Mouse (Mus musculus) midbrain, embryonic 16.5 days (tissue): Measurements from ENCODE around the gene Fstl1. TPM values are rescaled to one million over a fixed set of nuclear protein-coding genes. Genes with fewer than 3 reads are reported as not detected.
A peak's percentile ranks its signal among the peaks of the same experiment; 100 is the strongest.

Source experiments
- ATAC-seq: fragments of 200-750 bp; cut with Nextera tagmentation; 2 replicates; pipeline ENCODE4 v1.8.0; 2017; ENCODE audit warnings: moderate TSS enrichment
- H3K27ac ChIP-seq: fragments of 300-500 bp; sonication (generic); 2 replicates; pipeline ENCODE4 v1.5.1; 2014; ENCODE audit warnings: mild to moderate bottlenecking, low read length, mixed read lengths
- H3K27me3 ChIP-seq: fragments of 300-500 bp; sonication (generic); 2 replicates; pipeline ENCODE4 v1.6.1; 2014; ENCODE audit warnings: low read depth, low read length, mixed read lengths; ENCODE audit not compliant: control insufficient read depth, insufficient read depth
- H3K36me3 ChIP-seq: fragments of 300-500 bp; sonication (generic); 2 replicates; pipeline ENCODE4 v1.6.1; 2014; ENCODE audit warnings: mild to moderate bottlenecking, low read length, moderate library complexity, mixed read lengths; ENCODE audit not compliant: control insufficient read depth, insufficient read depth
- H3K4me1 ChIP-seq: fragments of 300-500 bp; sonication (generic); 2 replicates; pipeline ENCODE4 v1.6.1; 2014; ENCODE audit warnings: mild to moderate bottlenecking, low read length, mixed read lengths; ENCODE audit not compliant: control insufficient read depth, insufficient read depth
- H3K4me2 ChIP-seq: fragments of 300-500 bp; sonication (generic); 2 replicates; pipeline ENCODE4 v1.6.1; 2014; ENCODE audit warnings: mild to moderate bottlenecking, low read length, mixed read lengths
- H3K4me3 ChIP-seq: fragments of 300-500 bp; sonication (generic); 2 replicates; pipeline ENCODE4 v1.5.1; 2014; ENCODE audit warnings: low read depth, mild to moderate bottlenecking, low read length, moderate library complexity, mixed read lengths
- H3K9ac ChIP-seq: fragments of 300-500 bp; sonication (generic); 2 replicates; pipeline ENCODE4 v1.6.1; 2014; ENCODE audit warnings: low read depth, low read length, mixed read lengths
- H3K9me3 ChIP-seq: fragments of 300-500 bp; sonication (generic); replicated peaks from 2 replicates; pipeline ENCODE4 v1.6.1; 2014; ENCODE audit warnings: mild to moderate bottlenecking, low read length, mixed read lengths; ENCODE audit not compliant: control insufficient read depth, poor library complexity, severe bottlenecking
- WGBS: fragments of 180-500 bp; shearing (Covaris S2); extraction: QIAGEN DNeasy Blood & Tissue Kit; methylation state at CpG from one replicate; pipeline ENCODE4 v1.1.7; 2014; 5-methylcytosine and 5-hydroxymethylcytosine counted together
- polyA plus RNA-seq: library from polyadenylated mRNA; unstranded; fragments of >200 nt; fragmentation: Nextera tagmentation; extraction: Ambion mirVana; gene quantifications from 2 replicates; pipeline ENCODE4 v1.2.1, GENCODE M21; 2015

Fstl1 gene
- polyA plus RNA-seq, 1 experiment from 2014 or later: 69.2 TPM

DNA sequence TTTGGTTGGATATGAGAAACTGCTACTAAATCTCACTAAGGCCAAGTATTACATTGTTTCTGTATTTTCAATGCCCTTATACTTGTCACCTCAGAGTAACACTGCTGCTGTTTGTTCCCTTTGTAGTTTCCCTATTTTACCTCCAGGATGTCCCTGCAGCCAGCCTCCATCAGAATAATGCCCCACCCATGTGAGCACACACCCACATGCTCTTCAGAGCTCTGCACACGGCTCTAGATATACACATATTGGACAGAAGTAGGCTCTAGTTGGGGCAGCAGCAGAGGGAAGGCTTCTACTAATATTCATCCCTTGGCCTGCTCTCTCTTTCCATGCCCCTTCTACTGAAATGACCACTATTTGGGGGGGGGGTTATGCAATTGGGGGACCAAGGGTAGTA is 3.7 kb downstream of the Fstl1 start:
- no peak for ATAC-seq
- 41% methylated on average over 1 of the region's 1 CpGs for whole genome bisulfite sequencing
- Histone ChIP-seq H3K9me3 (no peaks in the 10 kb centered on the region), H3K4me1 (peaks cover 11% of the 10 kb centered on the region), H3K9ac (no peak overlapping the region), H3K27ac (no peak overlapping the region), H3K4me2 (no peak overlapping the region), H3K36me3 (no peaks in the 10 kb centered on the region), H3K4me3 (no peak overlapping the region), H3K27me3 (no peaks in the 10 kb centered on the region)

DNA sequence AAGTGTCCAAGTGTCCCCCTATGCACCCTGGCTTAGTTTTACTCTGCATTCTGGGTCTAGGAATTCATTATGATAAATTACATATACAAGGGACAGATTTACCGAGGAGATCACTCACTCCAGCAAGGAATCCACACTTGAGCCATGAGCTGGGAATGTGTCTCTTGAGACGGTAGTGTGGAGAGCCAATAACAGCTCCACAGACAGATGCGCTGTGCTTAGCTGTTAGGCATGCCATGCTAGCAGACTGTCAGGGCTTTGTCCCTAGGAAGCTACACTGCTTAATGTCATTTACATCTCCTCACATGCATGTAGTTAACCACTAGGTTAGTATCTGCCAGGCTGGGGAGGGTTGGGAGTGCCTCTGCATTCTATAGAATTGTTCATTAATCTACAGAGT is 4.2 kb downstream of the Fstl1 start:
- no peak overlapping the region for H3K27ac ChIP-seq
- H3K9ac ChIP-seq: no peak overlapping the region
- no peaks in the 10 kb centered on the region for H3K9me3 ChIP-seq
- peaks cover 11% of the 10 kb centered on the region for H3K4me1 ChIP-seq
- no peaks in the 10 kb centered on the region for H3K27me3 ChIP-seq
- H3K4me3 ChIP-seq: no peak overlapping the region
- H3K4me2 ChIP-seq: no peak overlapping the region
- 53% methylated on average over 3 of the region's 3 CpGs for WGBS
- no peak for ATAC-seq
- H3K36me3 ChIP-seq: no peaks in the 10 kb centered on the region

DNA sequence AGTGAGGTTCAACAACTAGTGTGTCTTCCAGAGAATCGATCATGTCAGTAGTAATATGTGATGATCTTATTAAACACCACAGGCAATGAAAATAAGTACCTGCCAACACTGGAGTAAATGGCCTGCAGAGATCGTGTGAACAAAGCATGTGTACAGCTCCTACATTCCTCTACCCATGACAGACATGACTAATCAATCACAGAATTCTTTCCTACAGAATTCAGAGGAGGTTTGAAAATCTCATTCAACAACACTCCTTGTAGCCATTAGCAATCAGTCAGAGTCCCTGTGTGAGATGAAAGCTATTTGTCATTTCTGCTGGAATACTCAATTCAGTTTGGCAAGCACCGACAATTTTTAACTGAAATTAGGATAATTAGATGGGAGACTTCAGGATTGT is 7.9 kb downstream of the Fstl1 start:
- Histone ChIP-seq H3K4me3 (no peak overlapping the region), H3K4me1 (peaks cover 16% of the 10 kb centered on the region), H3K4me2 (no peak overlapping the region), H3K27me3 (no peaks in the 10 kb centered on the region), H3K36me3 (no peaks in the 10 kb centered on the region), H3K27ac (no peak overlapping the region), H3K9me3 (no peaks in the 10 kb centered on the region), H3K9ac (no peak overlapping the region)
- WGBS: 79% methylated on average over 3 of the region's 3 CpGs
- no peak for ATAC-seq

DNA sequence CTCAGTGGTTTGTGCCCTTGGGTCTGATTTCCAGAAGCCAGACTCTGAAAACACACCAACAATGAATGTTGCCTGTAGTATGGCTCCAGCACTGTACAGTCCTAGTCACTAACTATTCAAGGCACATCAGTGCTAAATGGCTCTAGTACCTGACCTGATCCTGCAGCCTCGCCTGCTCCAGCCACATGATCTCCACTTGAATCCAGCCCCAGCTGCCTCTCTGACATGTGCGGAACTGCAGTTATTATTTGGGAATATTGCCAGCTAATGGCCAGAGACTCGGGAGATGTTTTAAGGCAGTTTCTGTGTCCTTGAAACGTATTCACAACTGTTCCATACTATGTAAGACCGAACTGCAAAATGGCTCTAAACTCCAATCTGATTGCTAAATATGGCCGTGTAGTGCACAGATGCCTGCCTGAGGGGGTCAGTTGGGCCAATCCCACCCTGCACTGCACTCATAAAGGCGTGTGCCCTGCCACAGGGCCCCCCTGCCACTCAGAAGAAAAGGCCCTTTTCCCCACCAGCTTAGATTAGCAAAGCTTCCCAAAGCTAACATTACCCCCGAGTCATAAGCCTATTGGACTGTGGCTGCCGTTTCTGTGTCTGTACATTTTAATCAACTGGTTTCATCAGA is 11.0 kb downstream of the Fstl1 start:
- Histone ChIP-seq H3K4me2 (peak overlapping the region; percentile 26), H3K27ac (peak overlapping the region; percentile 74), H3K4me3 (no peak overlapping the region), H3K9ac (0 out of 2 replicates have a peak overlapping the region, but pooled peaks have one; percentile 33), H3K27me3 (no peaks in the 10 kb centered on the region), H3K36me3 (no peaks in the 10 kb centered on the region), H3K9me3 (no peaks in the 10 kb centered on the region), H3K4me1 (peaks cover 16% of the 10 kb centered on the region)
- WGBS: 19% methylated on average over 9 of the region's 9 CpGs
- peak; percentile 61 for ATAC-seq

DNA sequence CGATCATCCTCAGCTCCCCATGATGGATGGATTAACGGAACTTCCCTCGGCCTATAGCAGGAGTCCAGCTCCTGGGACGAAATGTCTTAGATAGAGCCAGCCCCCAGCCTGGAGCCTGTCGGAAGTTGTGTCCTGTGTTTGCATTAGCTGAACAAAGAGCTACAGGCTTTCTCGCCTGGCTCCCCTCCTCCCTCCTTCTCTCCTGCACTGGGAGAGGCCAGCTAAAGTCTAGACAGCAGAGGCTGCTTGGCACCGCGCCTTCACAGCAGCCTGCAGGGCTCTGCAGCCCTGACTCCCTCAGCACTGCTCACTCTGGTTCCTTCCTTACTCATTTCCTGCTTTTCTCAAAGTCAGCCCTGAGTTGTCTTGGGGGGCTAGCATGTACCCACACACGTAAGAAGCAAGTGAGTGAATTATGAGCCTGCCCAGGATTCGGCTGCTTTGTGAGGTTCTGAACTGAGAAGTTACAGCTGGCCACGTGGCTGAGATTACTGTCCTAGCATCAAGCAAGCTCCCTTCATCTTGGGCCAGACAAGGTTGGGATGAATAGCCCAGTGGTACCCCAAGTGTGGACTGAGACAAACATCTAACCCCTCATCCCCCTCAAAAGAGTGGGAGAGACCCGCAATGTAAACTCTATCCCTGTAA is 11.8 kb downstream of the Fstl1 start:
- ATAC-seq: peak; percentile 89
- Histone ChIP-seq H3K27ac (peak overlapping the region; percentile 74), H3K4me2 (peak overlapping the region; percentile 26), H3K36me3 (no peaks in the 10 kb centered on the region), H3K4me1 (peaks cover 16% of the 10 kb centered on the region), H3K9ac (peak overlapping the region; percentile 17), H3K27me3 (no peaks in the 10 kb centered on the region), H3K4me3 (no peak overlapping the region), H3K9me3 (no peaks in the 10 kb centered on the region)
- WGBS: 13% methylated on average over 12 of the region's 12 CpGs

DNA sequence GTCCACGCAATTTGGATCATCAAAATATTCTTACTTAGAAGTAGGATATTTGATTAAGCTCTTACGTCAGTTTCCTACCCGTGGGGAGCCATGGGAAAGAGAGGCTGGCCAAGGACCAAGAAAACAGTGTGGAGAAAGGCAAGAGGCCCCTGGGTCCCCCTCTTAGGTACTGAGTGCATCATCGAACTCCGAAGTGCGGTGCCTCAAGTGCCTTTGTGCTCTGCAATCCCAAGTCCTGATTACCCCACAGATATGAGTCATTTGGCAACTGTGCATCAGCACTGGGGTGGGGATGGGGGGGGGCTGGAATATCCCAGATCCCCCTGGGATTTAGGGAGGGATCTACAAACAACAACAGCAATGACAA is 12.3 kb downstream of the Fstl1 start:
- Histone ChIP-seq H3K4me2 (no peak overlapping the region), H3K27ac (peak overlapping the region; percentile 74), H3K9ac (no peak overlapping the region), H3K27me3 (no peaks in the 10 kb centered on the region), H3K9me3 (no peaks in the 10 kb centered on the region), H3K36me3 (no peaks in the 10 kb centered on the region), H3K4me3 (no peak overlapping the region), H3K4me1 (peaks cover 16% of the 10 kb centered on the region)
- no peak for ATAC-seq
- WGBS: 57% methylated on average over 6 of the region's 6 CpGs

DNA sequence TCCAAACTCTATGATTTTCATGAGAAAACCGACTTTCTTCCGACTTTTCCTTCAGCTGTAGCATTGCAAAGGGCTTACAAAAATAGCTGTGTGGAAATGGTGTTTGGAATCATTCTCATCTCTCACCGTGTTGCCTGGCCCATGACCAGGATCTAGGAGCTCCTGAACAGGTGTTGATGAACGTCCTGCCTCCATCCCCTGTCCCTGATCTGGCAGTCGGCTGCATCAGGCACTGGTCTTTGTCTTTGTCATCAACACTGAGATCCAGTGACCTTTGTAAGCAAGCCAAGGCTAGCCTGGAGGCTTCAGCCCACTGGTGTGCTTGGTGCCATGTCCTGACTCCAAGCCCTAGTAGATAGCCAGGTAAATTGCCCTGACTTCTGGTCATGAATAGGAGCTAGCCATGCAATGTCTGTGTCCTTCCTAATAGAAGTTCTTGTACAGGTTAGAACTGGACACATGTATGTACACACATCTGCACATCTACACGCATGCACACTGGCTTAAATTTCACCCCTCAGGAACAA is 12.8 kb downstream of the Fstl1 start:
- Histone ChIP-seq H3K27ac (no peak overlapping the region), H3K36me3 (no peaks in the 10 kb centered on the region), H3K9ac (no peak overlapping the region), H3K4me3 (no peak overlapping the region), H3K27me3 (no peaks in the 10 kb centered on the region), H3K4me1 (peaks cover 16% of the 10 kb centered on the region), H3K9me3 (no peaks in the 10 kb centered on the region), H3K4me2 (no peak overlapping the region)
- WGBS: 80% methylated on average over 6 of the region's 6 CpGs
- no peak for ATAC-seq

DNA sequence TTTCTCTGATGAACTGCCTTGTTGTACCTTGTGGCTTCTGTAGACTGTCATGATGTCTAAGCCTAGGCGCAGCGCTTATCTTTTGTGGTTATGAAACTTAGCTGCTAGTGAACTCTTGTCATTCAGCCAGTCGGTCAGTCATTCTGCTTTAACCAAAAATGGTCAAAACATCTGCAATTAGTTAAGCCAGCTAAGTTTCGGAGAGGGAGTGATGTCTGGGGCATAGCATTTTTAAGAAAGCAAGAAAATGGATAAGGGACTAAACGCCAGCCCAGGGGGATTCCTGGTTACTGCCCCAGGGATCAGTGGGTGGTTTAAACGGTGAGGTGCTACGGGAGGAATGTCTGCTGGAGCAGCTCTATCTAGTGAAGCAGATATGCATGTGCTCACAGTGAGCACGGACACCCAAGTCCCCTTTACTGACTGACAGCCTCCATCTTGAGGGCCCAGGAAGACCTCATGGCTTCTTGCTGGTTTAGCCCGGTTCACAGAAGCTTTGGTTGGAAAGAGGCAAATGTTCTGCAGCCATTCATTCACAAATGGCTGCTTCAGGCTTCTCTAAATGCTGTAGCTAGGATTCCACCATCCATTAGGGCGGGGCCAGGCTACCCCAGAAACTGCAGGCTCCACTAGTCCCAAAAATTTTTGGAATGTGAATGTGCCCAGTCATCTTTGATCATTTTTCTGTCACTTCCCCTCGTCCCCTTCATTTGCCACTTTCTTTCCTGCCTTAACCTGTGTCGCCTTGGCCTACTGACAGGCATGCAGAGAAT is 13.5 kb downstream of the Fstl1 start:
- no peak for ATAC-seq
- Histone ChIP-seq H3K27ac (no peak overlapping the region), H3K4me2 (no peak overlapping the region), H3K4me1 (peaks cover 16% of the 10 kb centered on the region), H3K4me3 (no peak overlapping the region), H3K36me3 (no peaks in the 10 kb centered on the region), H3K9me3 (no peaks in the 10 kb centered on the region), H3K9ac (no peak overlapping the region), H3K27me3 (no peaks in the 10 kb centered on the region)
- 80% methylated on average over 12 of the region's 12 CpGs for WGBS

DNA sequence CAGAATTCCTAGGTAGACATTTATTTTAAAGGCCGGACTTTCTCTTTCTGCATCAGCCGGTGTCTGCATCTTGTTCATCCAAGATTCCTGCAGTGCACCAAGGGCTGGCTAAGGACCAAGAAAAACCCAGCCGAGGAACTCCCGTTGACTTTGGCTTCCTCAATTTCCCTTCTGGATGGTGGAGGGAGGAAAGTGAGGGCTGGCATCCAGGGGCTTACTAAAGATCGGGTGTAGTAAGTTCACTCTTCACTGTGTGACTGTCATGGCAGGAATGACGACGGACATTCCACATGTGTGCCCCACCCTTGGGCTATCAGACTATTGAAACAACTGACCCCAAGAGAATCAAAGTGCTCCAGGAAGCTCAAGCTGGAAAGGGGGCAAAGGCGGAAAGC is 14.1 kb downstream of the Fstl1 start:
- Histone ChIP-seq H3K27ac (no peak overlapping the region), H3K9ac (no peak overlapping the region), H3K36me3 (no peaks in the 10 kb centered on the region), H3K4me2 (no peak overlapping the region), H3K4me3 (no peak overlapping the region), H3K9me3 (no peaks in the 10 kb centered on the region), H3K4me1 (peaks cover 16% of the 10 kb centered on the region), H3K27me3 (no peaks in the 10 kb centered on the region)
- ATAC-seq: no peak
- 82% methylated on average over 8 of the region's 8 CpGs for WGBS
